Mouse (Mus musculus) CD8-positive naive resting alpha-beta T cell, adult 2 months (primary cell): ENCODE data around the gene Srrm4.

Experiments
- DNase-seq, 2 experiments: peaks; one replicate each; pipeline ENCODE4 v3.0.0; 2022; ENCODE audit warnings: low read depth in 2 of 2, low spot score in 2 of 2

The Srrm4 gene

GRCm38 (mm10) chr5:116591346-116592048 is at the start of gene Srrm4:
TSS of gene Srrm4 (minus strand) at chr5:116591817.
- no peak for DNase-seq

GRCm38 (mm10) chr5:116592801-116593430 is 1.3 kb upstream of the Srrm4 start:
- DNase-seq, result no peak

- no peak for DNase-seq
These were observed 608 bp upstream of the Srrm4 start for GRCm38 (mm10) chr5:116592049-116592800.

GRCm38 (mm10) chr5:116590698-116591097 is 919 bp downstream of the Srrm4 start:
- no peak for DNase-seq

GRCm38 (mm10) chr5:116589631-116590030 is 2.0 kb downstream of the Srrm4 start:
- no peak for DNase-seq

GRCm38 (mm10) chr5:116588836-116589235 is 2.8 kb downstream of the Srrm4 start:
- no peak for DNase-seq

GRCm38 (mm10) chr5:116579533-116579932 is 12.1 kb downstream of the Srrm4 start:
- no peak for DNase-seq

GRCm38 (mm10) chr5:116577082-116577481 is 14.5 kb downstream of the Srrm4 start:
- no peak for DNase-seq

- no peak for DNase-seq
These were observed 18.3 kb downstream of the Srrm4 start for GRCm38 (mm10) chr5:116573307-116573706.

- no peak for DNase-seq
These were observed 19.7 kb downstream of the Srrm4 start for GRCm38 (mm10) chr5:116571936-116572335.

GRCm38 (mm10) chr5:116571232-116571861 is 20.3 kb downstream of the Srrm4 start:
- no peak for DNase-seq

- no peak for DNase-seq
These were observed 21.1 kb downstream of the Srrm4 start for GRCm38 (mm10) chr5:116570566-116570965.

GRCm38 (mm10) chr5:116569629-116570028 is 22.0 kb downstream of the Srrm4 start:
- no peak for DNase-seq

GRCm38 (mm10) chr5:116568050-116568449 is 23.6 kb downstream of the Srrm4 start:
- no peak for DNase-seq

- DNase-seq, result no peak
These were observed 24.3 kb downstream of the Srrm4 start for GRCm38 (mm10) chr5:116567298-116567697.

- DNase-seq, result no peak
These were observed 25.1 kb downstream of the Srrm4 start for GRCm38 (mm10) chr5:116566385-116567045.

- no peak for DNase-seq
These were observed 26.0 kb downstream of the Srrm4 start for GRCm38 (mm10) chr5:116565573-116565972.

GRCm38 (mm10) chr5:116564391-116564790 is 27.2 kb downstream of the Srrm4 start:
- DNase-seq, result no peak

GRCm38 (mm10) chr5:116563713-116564112 is 27.9 kb downstream of the Srrm4 start:
- no peak for DNase-seq

- DNase-seq, result no peak
These were observed 32.5 kb downstream of the Srrm4 start for GRCm38 (mm10) chr5:116559091-116559490.

GRCm38 (mm10) chr5:116556614-116557013 is 35.0 kb downstream of the Srrm4 start:
- DNase-seq, result no peak
